Mouse (Mus musculus) hindbrain, embryonic 14.5 days (tissue): ENCODE measurements around the gene Fus. TPM values are rescaled to one million over a fixed set of nuclear protein-coding genes. Genes with fewer than 3 reads are reported as not detected.

Source experiments
- ATAC-seq: fragments of 200-750 bp; cut with Nextera tagmentation; 2 replicates; pipeline ENCODE4 v1.8.0; 2017; ENCODE audit warnings: moderate number of reproducible peaks, mild to moderate bottlenecking, moderate TSS enrichment, moderate library complexity; ENCODE audit not compliant: low FRiP score
- DNase-seq: peaks from one replicate; pipeline ENCODE4 v3.0.0-alpha.2; 2015; ENCODE audit warnings: low spot score
- H3K27ac ChIP-seq: fragments of 300-500 bp; sonication (generic); 2 replicates; pipeline ENCODE4 v1.5.1; 2014; ENCODE audit warnings: mild to moderate bottlenecking, moderate library complexity
- H3K27me3 ChIP-seq: fragments of 300-500 bp; sonication (generic); 2 replicates; pipeline ENCODE4 v1.6.1; 2014; ENCODE audit warnings: mild to moderate bottlenecking, low read length, mixed read lengths; ENCODE audit not compliant: control insufficient read depth, insufficient read depth
- H3K36me3 ChIP-seq: fragments of 300-500 bp; sonication (generic); replicated peaks from 2 replicates; pipeline ENCODE4 v1.6.1; 2014; ENCODE audit not compliant: control insufficient read depth, insufficient read depth
- H3K4me1 ChIP-seq: fragments of 300-500 bp; sonication (generic); replicated peaks from 2 replicates; pipeline ENCODE4 v1.6.1; 2014; ENCODE audit warnings: antibody characterized with exemption, low read length, mixed read lengths; ENCODE audit not compliant: control insufficient read depth, insufficient read depth
- H3K4me2 ChIP-seq: fragments of 300-500 bp; sonication (generic); replicated peaks from 2 replicates; pipeline ENCODE4 v1.6.1; 2014; ENCODE audit warnings: mild to moderate bottlenecking, moderate library complexity
- H3K4me3 ChIP-seq: fragments of 300-500 bp; sonication (generic); replicated peaks from 2 replicates; pipeline ENCODE4 v1.5.1; 2014; ENCODE audit warnings: mild to moderate bottlenecking, low read length
- H3K9ac ChIP-seq: fragments of 300-500 bp; sonication (generic); 2 replicates; pipeline ENCODE4 v1.6.1; 2014
- H3K9me3 ChIP-seq: fragments of 300-500 bp; sonication (generic); 2 replicates; pipeline ENCODE4 v1.6.1; 2016; ENCODE audit warnings: low read length; ENCODE audit not compliant: control insufficient read depth
- WGBS: fragments of 180-500 bp; shearing (Covaris S2); extraction: QIAGEN DNeasy Blood & Tissue Kit; methylation state at CpG from one replicate; pipeline ENCODE4 v1.1.7; 2014; 5-methylcytosine and 5-hydroxymethylcytosine counted together
- polyA plus RNA-seq: library from polyadenylated mRNA; unstranded; fragments of >200 nt; fragmentation: Nextera tagmentation; extraction: Ambion mirVana; gene quantifications from 2 replicates; pipeline ENCODE4 v1.2.1, GENCODE M21; 2014

The Fus gene
- polyA plus RNA-seq, 1 experiment from 2014 or later: 44.2 TPM

GRCm38 (mm10) chr7:127927726-127928125 is 39.5 kb upstream of the Fus start:
- no peak overlapping the region for H3K4me2 ChIP-seq
- no peaks in the 10 kb centered on the region for H3K4me1 ChIP-seq
- WGBS: 79% methylated on average over 11 of the region's 11 CpGs
- peaks cover 25% of the 10 kb centered on the region for H3K27me3 ChIP-seq
- peaks cover 40% of the 10 kb centered on the region for H3K36me3 ChIP-seq
- H3K9ac ChIP-seq: no peak overlapping the region
- no peak for DNase-seq
- no peaks in the 10 kb centered on the region for H3K9me3 ChIP-seq
- ATAC-seq: no peak
- no peak overlapping the region for H3K27ac ChIP-seq
- H3K4me3 ChIP-seq: no peak overlapping the region

- Histone ChIP-seq H3K27me3 (peaks cover 25% of the 10 kb centered on the region), H3K4me1 (no peaks in the 10 kb centered on the region), H3K4me2 (no peak overlapping the region), H3K9ac (no peak overlapping the region), H3K9me3 (no peaks in the 10 kb centered on the region), H3K36me3 (peaks cover 32% of the 10 kb centered on the region), H3K27ac (no peak overlapping the region), H3K4me3 (no peak overlapping the region)
- ATAC-seq: no peak
- no peak for DNase-seq
- 51% methylated on average over 5 of the region's 5 CpGs for WGBS
These were observed 38.7 kb upstream of the Fus start for GRCm38 (mm10) chr7:127928596-127928995.

- Histone ChIP-seq H3K4me1 (peaks cover 5% of the 10 kb centered on the region), H3K9me3 (no peaks in the 10 kb centered on the region), H3K36me3 (peaks cover 20% of the 10 kb centered on the region), H3K27ac (no peak within 1 kb of the TSS), H3K9ac (no peak within 1 kb of the TSS), H3K27me3 (peaks cover 25% of the 10 kb centered on the region), H3K4me3 (no peak within 1 kb of the TSS), H3K4me2 (peak within 1 kb of the TSS; percentile 14)
- DNase-seq (no peak), ATAC-seq (no peak)
- 9% methylated on average over 6 of the region's 6 CpGs for WGBS
These were observed 37.3 kb upstream of the Fus start, which contains the start of gene Prss8 for GRCm38 (mm10) chr7:127929923-127930322. Prss8 (minus strand) TSS chr7:127930104.

- no peak overlapping the region for H3K27ac ChIP-seq
- ATAC-seq (no peak), DNase-seq (no peak)
- no peak overlapping the region for H3K4me2 ChIP-seq
- WGBS: 71% methylated on average over 5 of the region's 5 CpGs
- no peak overlapping the region for H3K4me3 ChIP-seq
- H3K27me3 ChIP-seq: peaks cover 25% of the 10 kb centered on the region
- H3K36me3 ChIP-seq: peaks cover 12% of the 10 kb centered on the region
- no peaks in the 10 kb centered on the region for H3K9me3 ChIP-seq
- peaks cover 5% of the 10 kb centered on the region for H3K4me1 ChIP-seq
- H3K9ac ChIP-seq: no peak overlapping the region
These were observed 36.6 kb upstream of the Fus start for GRCm38 (mm10) chr7:127930636-127931035.

GRCm38 (mm10) chr7:127931351-127932135 is 35.7 kb upstream of the Fus start:
- Histone ChIP-seq H3K9me3 (no peaks in the 10 kb centered on the region), H3K9ac (no peak overlapping the region), H3K27ac (no peak overlapping the region), H3K36me3 (peaks cover 3% of the 10 kb centered on the region), H3K4me2 (no peak overlapping the region), H3K4me3 (no peak overlapping the region), H3K27me3 (peaks cover 25% of the 10 kb centered on the region), H3K4me1 (peaks cover 5% of the 10 kb centered on the region)
- WGBS: 43% methylated on average over 13 of the region's 13 CpGs
- ATAC-seq (no peak), DNase-seq (no peak)

GRCm38 (mm10) chr7:127932273-127933031 is 34.8 kb upstream of the Fus start:
- no peak overlapping the region for H3K27ac ChIP-seq
- no peak overlapping the region for H3K4me2 ChIP-seq
- 16% methylated on average over 13 of the region's 13 CpGs for WGBS
- H3K4me1 ChIP-seq: peaks cover 5% of the 10 kb centered on the region
- H3K27me3 ChIP-seq: peaks cover 25% of the 10 kb centered on the region
- H3K36me3 ChIP-seq: no peaks in the 10 kb centered on the region
- ATAC-seq: no peak
- no peak for DNase-seq
- no peaks in the 10 kb centered on the region for H3K9me3 ChIP-seq
- no peak overlapping the region for H3K9ac ChIP-seq
- no peak overlapping the region for H3K4me3 ChIP-seq

GRCm38 (mm10) chr7:127934075-127934474 is 33.2 kb upstream of the Fus start:
- 90% methylated on average over 5 of the region's 5 CpGs for WGBS
- no peak for DNase-seq
- H3K9ac ChIP-seq: peak overlapping the region; percentile 46; the same call in 1 of the 2 replicates
- H3K27ac ChIP-seq: no peak overlapping the region
- H3K4me1 ChIP-seq: peaks cover 5% of the 10 kb centered on the region
- no peak overlapping the region for H3K4me3 ChIP-seq
- peaks cover 12% of the 10 kb centered on the region; the same call in 1 of the 2 replicates for H3K27me3 ChIP-seq
- H3K9me3 ChIP-seq: no peaks in the 10 kb centered on the region
- no peak overlapping the region for H3K4me2 ChIP-seq
- no peak for ATAC-seq
- H3K36me3 ChIP-seq: no peaks in the 10 kb centered on the region

GRCm38 (mm10) chr7:127935028-127935722 is 32.1 kb upstream of the Fus start:
- Histone ChIP-seq H3K36me3 (no peaks in the 10 kb centered on the region), H3K27me3 (peaks cover 4% of the 10 kb centered on the region; the same call in 1 of the 2 replicates), H3K27ac (peak overlapping the region; percentile 83), H3K9ac (peak overlapping the region; percentile 73), H3K4me3 (peak overlapping the region; percentile 63), H3K9me3 (no peaks in the 10 kb centered on the region), H3K4me1 (peaks cover 5% of the 10 kb centered on the region), H3K4me2 (peak overlapping the region; percentile 71)
- DNase-seq (peak; percentile 95), ATAC-seq (peak; percentile 95)
- WGBS: 6% methylated on average over 30 of the region's 32 CpGs

- H3K27ac ChIP-seq: peak overlapping the region; percentile 83
- peak overlapping the region; percentile 73 for H3K9ac ChIP-seq
- ATAC-seq (peak; percentile 67), DNase-seq (peak; percentile 45)
- peak overlapping the region; percentile 71 for H3K4me2 ChIP-seq
- peak overlapping the region; percentile 63 for H3K4me3 ChIP-seq
- peaks cover 5% of the 10 kb centered on the region for H3K4me1 ChIP-seq
- H3K9me3 ChIP-seq: no peaks in the 10 kb centered on the region
- no peaks in the 10 kb centered on the region for H3K27me3 ChIP-seq
- under 1% methylated on average over 33 of the region's 38 CpGs for WGBS
- H3K36me3 ChIP-seq: no peaks in the 10 kb centered on the region
These were observed 31.5 kb upstream of the Fus start for GRCm38 (mm10) chr7:127935748-127936159.
